In genomic region chr8:83773452-83773846, GRCm38 (mm10) we compare ENCODE assay signal across 9 mouse cellular contexts. TPM values are rescaled to one million over a fixed set of nuclear protein-coding genes. Genes with fewer than 3 reads are reported as not detected.
DNase-seq lines count a peak whose midpoint lies in the region; ATAC-seq and TF ChIP-seq lines count a peak whose summit lies in the region.
"Had no signal": no experiment of that assay in that cellular context is flagged by ENCODE, and none has a peak within 500 bp of the region (broad histone marks: within the 10 kb centered on the region; RNA-seq: fewer than 3 reads in every experiment).

No protein-coding gene starts in this region.

- H3K9ac ChIP-seq in liver, adult 2 months (ENCODE audit: low read depth, low read length), result no peak overlapping the region
- H3K9ac ChIP-seq in forebrain, embryonic 15.5 days (replicated peaks), result no peak overlapping the region
- H3K9ac ChIP-seq in limb, embryonic 14.5 days (ENCODE audit: low read depth, low read length, severe bottlenecking), result no peak overlapping the region

- TF ChIP-seq POLR2A in liver, adult 2 months (IDR thresholded peaks at IDR 0.05; ENCODE audit: extremely low read depth, insufficient read depth, low read length), result no peak
- no peak for TF ChIP-seq POLR2A in limb, embryonic 14.5 days (IDR thresholded peaks at IDR 0.05; ENCODE audit: borderline replicate concordance, extremely low read depth, insufficient read depth, insufficient read length)
- no peak for TF ChIP-seq POLR2A in small intestine, adult 2 months (IDR thresholded peaks at IDR 0.05; ENCODE audit: low read depth, low read length)

- no peak for TF ChIP-seq CTCF in liver, adult 2 months (IDR thresholded peaks at IDR 0.05; ENCODE audit: low read depth, low read length)
- TF ChIP-seq CTCF in small intestine, adult 2 months (IDR thresholded peaks at IDR 0.05; ENCODE audit: extremely low read depth, insufficient read length, insufficient replicate concordance, low read depth, low read length), result no peak

- no peaks in the 10 kb centered on the region for H3K27me3 ChIP-seq in liver, adult 2 months (ENCODE audit: control insufficient read depth, insufficient read depth, low read length)
- H3K27me3 ChIP-seq in forebrain, embryonic 15.5 days, result no peaks in the 10 kb centered on the region
- no peaks in the 10 kb centered on the region for H3K27me3 ChIP-seq in limb, embryonic 14.5 days (ENCODE audit: control insufficient read depth, insufficient read depth, low read length)
- H3K27me3 ChIP-seq in small intestine, adult 2 months (ENCODE audit: control insufficient read depth, insufficient read depth, low read length), result no peaks in the 10 kb centered on the region

- no peaks in the 10 kb centered on the region for H3K9me3 ChIP-seq in forebrain, embryonic 15.5 days
- no peaks in the 10 kb centered on the region for H3K9me3 ChIP-seq in limb, embryonic 14.5 days (ENCODE audit: control insufficient read depth, low read length)

- peak overlapping the region; percentile 61 for H3K27ac ChIP-seq in liver, adult 2 months (replicated peaks; ENCODE audit: insufficient read depth, low read depth, low read length)
- no peak overlapping the region for H3K27ac ChIP-seq in forebrain, embryonic 15.5 days (replicated peaks)
- no peak overlapping the region for H3K27ac ChIP-seq in limb, embryonic 14.5 days (replicated peaks; ENCODE audit: low read depth, low read length)
- peak overlapping the region; percentile 48; the same call in 1 of the 2 replicates for H3K27ac ChIP-seq in small intestine, adult 2 months (ENCODE audit: insufficient read depth, low read depth, low read length)

- WGBS in liver, adult 2 months, result 25% methylated on average over 6 of the region's 6 CpGs
- WGBS in forebrain, embryonic 15.5 days, result 57% methylated on average over 6 of the region's 6 CpGs
- WGBS in limb, embryonic 14.5 days, result 54% methylated on average over 6 of the region's 6 CpGs
- WGBS in small intestine, adult 2 months, result 18% methylated on average over 6 of the region's 6 CpGs

- H3K4me2 ChIP-seq in forebrain, embryonic 15.5 days (replicated peaks), result peak overlapping the region; percentile 64
- peak overlapping the region; percentile 59 for H3K4me2 ChIP-seq in limb, embryonic 14.5 days (replicated peaks; ENCODE audit: low read depth, low read length, severe bottlenecking)

- H3K4me3 ChIP-seq in liver, adult 2 months (ENCODE audit: insufficient read depth, low read depth, low read length), result no peak overlapping the region
- H3K4me3 ChIP-seq in forebrain, embryonic 15.5 days, result peak overlapping the region; percentile 38
- peak overlapping the region; percentile 34; the same call in 1 of the 2 replicates for H3K4me3 ChIP-seq in limb, embryonic 14.5 days (replicated peaks; ENCODE audit: low read length)
- peak overlapping the region; percentile 68 for H3K4me3 ChIP-seq in small intestine, adult 2 months (ENCODE audit: low read depth, low read length)
- H3K4me3 ChIP-seq: myocyte had no signal

- no peaks in the 10 kb centered on the region for H3K36me3 ChIP-seq in liver, adult 2 months (ENCODE audit: control insufficient read depth, insufficient read depth, low read length)
- no peaks in the 10 kb centered on the region for H3K36me3 ChIP-seq in forebrain, embryonic 15.5 days
- H3K36me3 ChIP-seq in limb, embryonic 14.5 days (ENCODE audit: control insufficient read depth, insufficient read depth, low read length), result no peaks in the 10 kb centered on the region
- no peaks in the 10 kb centered on the region for H3K36me3 ChIP-seq in small intestine, adult 2 months (ENCODE audit: control insufficient read depth, insufficient read depth, low read length)

- H3K79me2 ChIP-seq in liver, adult 2 months (ENCODE audit: control insufficient read depth, insufficient read depth, low read length), result no peaks in the 10 kb centered on the region

- DNase-seq in liver, adult 2 months (ENCODE audit: extremely low read depth, low read depth, low spot score), result peak; percentile 24
- no peak for DNase-seq in liver
- no peak for DNase-seq in limb, embryonic 14.5 days (ENCODE audit: low spot score)
- no peak for DNase-seq in adrenal gland, adult 2 months
- DNase-seq in layer of hippocampus, adult 9-11 months, result no peak
- DNase-seq in layer of hippocampus, postnatal 36 days, result no peak

- ATAC-seq in forebrain, embryonic 15.5 days (replicated peaks), result no peak
- no peak for ATAC-seq in limb, embryonic 14.5 days (ENCODE audit: low FRiP score, low read depth)

- H3K4me1 ChIP-seq in liver, adult 2 months (ENCODE audit: control insufficient read depth, insufficient read depth, low read length), result peaks cover 6% of the 10 kb centered on the region; the same call in 1 of the 2 replicates
- H3K4me1 ChIP-seq in forebrain, embryonic 15.5 days, result peaks cover 10% of the 10 kb centered on the region
- H3K4me1 ChIP-seq in limb, embryonic 14.5 days (ENCODE audit: control insufficient read depth, insufficient read depth, low read length), result peaks cover 4% of the 10 kb centered on the region; the same call in 1 of the 2 replicates
- peaks cover 29% of the 10 kb centered on the region for H3K4me1 ChIP-seq in small intestine, adult 2 months (ENCODE audit: control insufficient read depth, insufficient read depth, insufficient read length, low read length)

RNA-seq across cellular contexts. Expression of gene Adgre5, which starts 32.3 kb away (rescaled TPM):
- 20.8 and 21.2 TPM in 2 replicates for total RNA-seq in liver, adult 2 months (2014; rRNA removed)
- polyA plus RNA-seq in liver, adult 2 months (2012; rRNA removed), result 9.7 and 17.9 TPM in 2 replicates
- 8.7 and 8.8 TPM in 2 replicates for polyA plus RNA-seq in forebrain, embryonic 15.5 days (2015; fragmentation: Nextera tagmentation; extraction: Ambion mirVana)
- polyA plus RNA-seq in limb, embryonic 14.5 days (2012; rRNA removed), result 70.1 and 76.9 TPM in 2 replicates
- 45.2 and 50.4 TPM in 2 replicates for polyA plus RNA-seq in limb, embryonic 14.5 days (2014; fragmentation: Nextera tagmentation; extraction: Ambion mirVana)
- polyA plus RNA-seq in small intestine, adult 2 months (2012; rRNA removed), result 23.7 and 43.2 TPM in 2 replicates
- 10 to 100 TPM; 31.5 to 40.7 TPM for total RNA-seq in adrenal gland, adult 2 months (2021)
- 34.5 and 35.2 TPM in 2 replicates for polyA plus RNA-seq in adrenal gland, adult 2 months (2012; rRNA removed)
- total RNA-seq in layer of hippocampus, postnatal 36 days (2021), result 1 to 10 TPM; 7.6 to 7.7 TPM

RNA-seq across cellular contexts. Expression of gene Ddx39, which starts 58.5 kb away (rescaled TPM):
- 13.5 and 19.2 TPM in 2 replicates for total RNA-seq in liver, adult 2 months (2014; rRNA removed)
- 14.3 and 17.2 TPM in 2 replicates for polyA plus RNA-seq in liver, adult 2 months (2012; rRNA removed)
- 121 and 124 TPM in 2 replicates for polyA plus RNA-seq in forebrain, embryonic 15.5 days (2015; fragmentation: Nextera tagmentation; extraction: Ambion mirVana)
- polyA plus RNA-seq in limb, embryonic 14.5 days (2012; rRNA removed), result 81.1 and 81.3 TPM in 2 replicates
- 110 and 111 TPM in 2 replicates for polyA plus RNA-seq in limb, embryonic 14.5 days (2014; fragmentation: Nextera tagmentation; extraction: Ambion mirVana)
- 26.5 and 39.2 TPM in 2 replicates for polyA plus RNA-seq in small intestine, adult 2 months (2012; rRNA removed)
- 10 to 100 TPM; 15.3 to 20.9 TPM for total RNA-seq in adrenal gland, adult 2 months (2021)
- polyA plus RNA-seq in adrenal gland, adult 2 months (2012; rRNA removed), result 13.4 and 14.1 TPM in 2 replicates
- 10 to 100 TPM; 17.0 to 19.2 TPM for total RNA-seq in layer of hippocampus, postnatal 36 days (2021)

Comparison
In these comparisons a context has a peak if more than half of its experiments do, and no peak if none do; other contexts are left out.
1. H3K27ac ChIP-seq: peak in liver, adult 2 months (single experiment) and small intestine, adult 2 months (single experiment); none in forebrain, embryonic 15.5 days (single experiment) and limb, embryonic 14.5 days (single experiment).